Mouse (Mus musculus) E14TG2a.4 (cell line): Measurements from ENCODE around the gene 4833420G17Rik.

Experiments used
- CTCF ChIP-seq: conservative IDR thresholded peaks from 2 replicates; pipeline ENCODE4 v1.5.1; 2014; ENCODE audit warnings: low read length
- POU5F1 ChIP-seq: IDR thresholded peaks from 2 replicates; pipeline ENCODE4 v1.6.1; 2014; ENCODE audit warnings: low read length, borderline replicate concordance

- TF ChIP-seq CTCF (no peak), POU5F1 (no peak)
Measured at GRCm38 (mm10) chr13:119456342-119456741, 6.2 kb upstream of the 4833420G17Rik start.
